Mouse (Mus musculus) intestine, embryonic 14.5 days (tissue): ENCODE measurements at regions not wholly inside any gene's neighbourhood (a gene's known extent, or its start where the extent isn't known, plus 50 kb on each side); places are given as distances from the start of the nearest gene placed in this dataset.

Experiments
- ATAC-seq: fragments of 200-750 bp; cut with Nextera tagmentation; replicated peaks from 2 replicates; pipeline ENCODE4 v1.8.0; 2017; ENCODE audit warnings: low read depth, moderate number of reproducible peaks, moderate TSS enrichment, moderate library complexity; ENCODE audit not compliant: low FRiP score, low TSS enrichment
- DNase-seq: peaks from one replicate; pipeline ENCODE4 v3.0.0-alpha.2; 2018; ENCODE audit warnings: low spot score
- H3K27ac ChIP-seq: fragments of 300-500 bp; sonication (generic); 2 replicates; pipeline ENCODE4 v1.5.1; 2014; ENCODE audit warnings: low read depth, mild to moderate bottlenecking, control low read depth
- H3K27me3 ChIP-seq: fragments of 300-500 bp; sonication (generic); replicated peaks from 2 replicates; pipeline ENCODE4 v1.6.1; 2014; ENCODE audit warnings: low read length, control low read depth; ENCODE audit not compliant: control insufficient read depth, insufficient read depth
- H3K36me3 ChIP-seq: fragments of 300-500 bp; sonication (generic); 2 replicates; pipeline ENCODE4 v1.6.1; 2014; ENCODE audit warnings: low read length, control low read depth; ENCODE audit not compliant: control insufficient read depth, insufficient read depth
- H3K4me1 ChIP-seq: fragments of 300-500 bp; sonication (generic); replicated peaks from 2 replicates; pipeline ENCODE4 v1.6.1; 2014; ENCODE audit warnings: low read length, control low read depth, mixed read lengths; ENCODE audit not compliant: control insufficient read depth, insufficient read depth
- H3K4me2 ChIP-seq: fragments of 300-500 bp; sonication (generic); 2 replicates; pipeline ENCODE4 v1.6.1; 2014; ENCODE audit warnings: low read length
- H3K4me3 ChIP-seq: fragments of 300-500 bp; sonication (generic); 2 replicates; pipeline ENCODE4 v1.5.1; 2014; ENCODE audit warnings: low read depth, low read length, control low read depth, mixed read lengths
- H3K9ac ChIP-seq: fragments of 300-500 bp; sonication (generic); 2 replicates; pipeline ENCODE4 v1.6.1; 2014; ENCODE audit warnings: mild to moderate bottlenecking, low read length
- H3K9me3 ChIP-seq: fragments of 300-500 bp; sonication (generic); 2 replicates; pipeline ENCODE4 v1.6.1; 2016; ENCODE audit warnings: low read length, control low read depth; ENCODE audit not compliant: control insufficient read depth
- WGBS: fragments of 180-500 bp; shearing (Covaris S2); extraction: QIAGEN DNeasy Blood & Tissue Kit; methylation state at CpG from one replicate; pipeline ENCODE4 v1.1.7; 2014; 5-methylcytosine and 5-hydroxymethylcytosine counted together

- ATAC-seq, result no peak
- no peak for DNase-seq
- no peak overlapping the region for H3K4me3 ChIP-seq
- WGBS, result 79% methylated on average over 3 of the region's 3 CpGs
- no peak overlapping the region for H3K4me2 ChIP-seq
- peaks cover 13% of the 10 kb centered on the region for H3K4me1 ChIP-seq
- no peaks in the 10 kb centered on the region for H3K27me3 ChIP-seq
- no peaks in the 10 kb centered on the region for H3K36me3 ChIP-seq
- H3K9ac ChIP-seq, result no peak overlapping the region
- H3K9me3 ChIP-seq, result no peaks in the 10 kb centered on the region
- H3K27ac ChIP-seq, result no peak overlapping the region
These were observed 1172.4 kb upstream of the A1bg start for GRCm38 (mm10) chr15:62095198-62095597.

- H3K27ac ChIP-seq, result no peak overlapping the region
- WGBS, result 71% methylated on average over 4 of the region's 4 CpGs
- H3K9ac ChIP-seq, result no peak overlapping the region
- no peaks in the 10 kb centered on the region for H3K9me3 ChIP-seq
- H3K27me3 ChIP-seq, result no peaks in the 10 kb centered on the region
- H3K36me3 ChIP-seq, result no peaks in the 10 kb centered on the region
- ATAC-seq, result no peak
- peaks cover 13% of the 10 kb centered on the region for H3K4me1 ChIP-seq
- H3K4me2 ChIP-seq, result no peak overlapping the region
- H3K4me3 ChIP-seq, result no peak overlapping the region
- DNase-seq, result no peak
These were observed 1170.9 kb upstream of the A1bg start for GRCm38 (mm10) chr15:62093672-62094071.

DNA sequence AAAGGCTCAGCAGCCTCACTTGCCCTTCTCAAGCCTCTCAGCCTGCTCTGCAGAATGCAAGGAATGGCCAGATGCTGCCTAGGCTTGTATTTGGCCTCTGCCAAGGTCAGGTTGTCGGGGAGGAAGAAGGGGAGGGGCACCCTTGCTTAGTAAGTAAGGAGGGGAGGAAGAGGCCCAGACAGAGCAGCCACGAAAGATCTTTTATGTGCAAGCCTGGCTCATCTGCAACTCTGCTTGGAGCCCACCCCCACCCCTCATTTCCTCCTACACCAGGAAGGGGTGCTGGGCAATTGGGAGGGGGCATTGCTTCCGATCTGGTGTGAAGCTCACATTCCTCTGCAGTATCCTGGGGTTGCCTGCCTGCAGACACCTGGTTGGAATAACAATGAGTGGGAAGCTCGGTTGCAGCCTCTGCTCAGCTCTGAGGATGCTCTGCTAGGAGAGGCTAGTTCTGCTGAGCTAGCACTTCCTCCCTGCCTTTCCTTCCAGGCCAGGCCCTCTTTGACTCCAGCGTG is 1169.9 kb upstream of the A1bg start:
- H3K4me2 ChIP-seq, result no peak overlapping the region
- no peak overlapping the region for H3K9ac ChIP-seq
- WGBS, result 7% methylated on average over 5 of the region's 5 CpGs
- H3K36me3 ChIP-seq, result no peaks in the 10 kb centered on the region
- 0 out of 2 replicates have a peak overlapping the region, but pooled peaks have one; percentile 16 for H3K27ac ChIP-seq
- H3K9me3 ChIP-seq, result no peaks in the 10 kb centered on the region
- ATAC-seq (0 out of 2 replicates have a peak, but pooled peaks have one; percentile 36), DNase-seq (no peak)
- peaks cover 13% of the 10 kb centered on the region for H3K4me1 ChIP-seq
- no peaks in the 10 kb centered on the region for H3K27me3 ChIP-seq
- H3K4me3 ChIP-seq, result no peak overlapping the region

- WGBS, result 55% methylated on average over 12 of the region's 12 CpGs
- Histone ChIP-seq H3K4me3 (no peak overlapping the region), H3K9ac (no peak overlapping the region), H3K27me3 (no peaks in the 10 kb centered on the region), H3K4me2 (no peak overlapping the region), H3K4me1 (peaks cover 13% of the 10 kb centered on the region), H3K27ac (0 out of 2 replicates have a peak overlapping the region, but pooled peaks have one; percentile 16), H3K36me3 (no peaks in the 10 kb centered on the region), H3K9me3 (no peaks in the 10 kb centered on the region)
- no peak for ATAC-seq
- no peak for DNase-seq
These were observed 1169.2 kb upstream of the A1bg start for GRCm38 (mm10) chr15:62091746-62092659.

DNA sequence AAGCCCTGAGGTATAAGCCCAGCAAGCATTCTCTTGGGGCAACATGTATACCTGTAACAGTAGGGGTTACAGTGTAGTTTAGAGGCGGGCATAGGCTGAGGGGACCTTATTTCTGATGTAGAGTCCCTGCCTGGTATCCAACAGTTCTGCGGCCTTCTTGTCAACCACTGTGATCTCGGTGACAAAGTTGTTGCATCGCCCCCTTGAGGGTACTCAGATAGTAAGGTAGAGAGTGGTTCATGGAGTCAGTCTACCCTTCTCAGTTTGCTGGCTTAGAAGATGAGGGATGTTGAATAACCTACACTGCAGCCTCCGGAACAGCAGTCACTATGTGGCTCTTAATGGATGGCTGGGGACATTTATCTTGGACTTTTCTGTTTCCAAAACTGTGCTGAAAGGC is 1168.3 kb upstream of the A1bg start:
- DNase-seq, result no peak
- ATAC-seq, result no peak
- Histone ChIP-seq H3K4me1 (peaks cover 13% of the 10 kb centered on the region), H3K4me3 (no peak overlapping the region), H3K9ac (no peak overlapping the region), H3K9me3 (no peaks in the 10 kb centered on the region), H3K36me3 (no peaks in the 10 kb centered on the region), H3K4me2 (no peak overlapping the region), H3K27ac (no peak overlapping the region), H3K27me3 (no peaks in the 10 kb centered on the region)
- 87% methylated on average over 5 of the region's 5 CpGs for WGBS

DNA sequence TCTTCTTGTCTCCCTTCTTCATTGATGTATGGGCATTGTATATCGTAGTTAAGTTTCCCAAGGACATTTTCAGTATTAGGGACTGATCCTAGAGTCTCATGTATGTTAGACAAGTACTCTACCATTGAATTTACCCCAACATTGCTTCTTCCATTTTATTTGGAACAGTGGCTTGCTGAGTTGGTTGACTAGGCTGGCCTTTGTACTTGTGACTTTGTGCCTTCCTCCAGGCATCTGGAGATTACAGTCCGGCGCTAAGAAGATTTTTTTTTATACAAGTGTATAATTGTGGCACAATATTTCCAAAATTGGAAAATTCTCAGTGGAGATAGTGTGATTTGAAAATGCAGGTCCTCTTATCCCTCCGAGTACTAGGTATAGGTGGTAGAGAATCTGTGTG is 1165.5 kb upstream of the A1bg start:
- ATAC-seq, result no peak
- peaks cover 13% of the 10 kb centered on the region for H3K4me1 ChIP-seq
- no peaks in the 10 kb centered on the region for H3K9me3 ChIP-seq
- no peak overlapping the region for H3K4me2 ChIP-seq
- no peak overlapping the region for H3K9ac ChIP-seq
- H3K27me3 ChIP-seq, result no peaks in the 10 kb centered on the region
- no peak for DNase-seq
- H3K36me3 ChIP-seq, result no peaks in the 10 kb centered on the region
- no peak overlapping the region for H3K27ac ChIP-seq
- 93% methylated on average over 4 of the region's 4 CpGs for WGBS
- no peak overlapping the region for H3K4me3 ChIP-seq

- 62% methylated on average over 6 of the region's 6 CpGs for WGBS
- H3K27me3 ChIP-seq, result no peaks in the 10 kb centered on the region
- H3K36me3 ChIP-seq, result no peaks in the 10 kb centered on the region
- H3K4me3 ChIP-seq, result no peak overlapping the region
- H3K27ac ChIP-seq, result no peak overlapping the region
- H3K9me3 ChIP-seq, result no peaks in the 10 kb centered on the region
- ATAC-seq (no peak), DNase-seq (no peak)
- H3K4me1 ChIP-seq, result peaks cover 8% of the 10 kb centered on the region
- no peak overlapping the region for H3K4me2 ChIP-seq
- no peak overlapping the region for H3K9ac ChIP-seq
These were observed 1164.9 kb upstream of the A1bg start for GRCm38 (mm10) chr15:62087755-62088154.

- DNase-seq, result no peak
- WGBS, result 83% methylated on average over 3 of the region's 3 CpGs
- H3K4me2 ChIP-seq, result no peak overlapping the region
- H3K27ac ChIP-seq, result no peak overlapping the region
- H3K9me3 ChIP-seq, result no peaks in the 10 kb centered on the region
- no peaks in the 10 kb centered on the region for H3K4me1 ChIP-seq
- no peaks in the 10 kb centered on the region for H3K27me3 ChIP-seq
- H3K4me3 ChIP-seq, result no peak overlapping the region
- no peak for ATAC-seq
- no peaks in the 10 kb centered on the region for H3K36me3 ChIP-seq
- H3K9ac ChIP-seq, result no peak overlapping the region
These were observed 1163.2 kb upstream of the A1bg start for GRCm38 (mm10) chr15:62086037-62086436.

- H3K4me1 ChIP-seq, result no peaks in the 10 kb centered on the region
These were observed 1160.5 kb upstream of the A1bg start for GRCm38 (mm10) chr15:62083347-62083746.

More at GRCm38 (mm10) chr15:62083347-62083746, 1160.5 kb upstream of the A1bg start:
- H3K27ac ChIP-seq, result no peak overlapping the region
- DNase-seq (no peak), ATAC-seq (no peak)
- no peaks in the 10 kb centered on the region for H3K36me3 ChIP-seq
- WGBS, result 83% methylated on average over 3 of the region's 3 CpGs
- no peaks in the 10 kb centered on the region for H3K27me3 ChIP-seq
- H3K4me2 ChIP-seq, result no peak overlapping the region
- H3K4me3 ChIP-seq, result no peak overlapping the region
- no peak overlapping the region for H3K9ac ChIP-seq
- no peaks in the 10 kb centered on the region for H3K9me3 ChIP-seq
